Mouse (Mus musculus): ENCODE measurements at regions not wholly inside any gene's neighbourhood (a gene's known extent, or its start where the extent isn't known, plus 50 kb on each side); places are given as distances from the start of the nearest gene placed in this dataset.

GRCm38 (mm10) chrX:11387200-11387940, 59.7 kb downstream of the H2al1j start:
- no peak for DNase-seq

GRCm38 (mm10) chrX:11388860-11389259, 61.2 kb downstream of the H2al1j start:
- peak; percentile 1 to 5 for DNase-seq

GRCm38 (mm10) chrX:11400406-11400805, 72.8 kb downstream of the H2al1j start:
- DNase-seq, result no peak

GRCm38 (mm10) chrX:11404369-11404768, 76.7 kb downstream of the H2al1j start:
- no peak for DNase-seq

GRCm38 (mm10) chrX:11412316-11412826, 84.7 kb downstream of the H2al1j start:
- DNase-seq, result no peak

- no peak for DNase-seq
Observed at GRCm38 (mm10) chrX:11415662-11416061, 88.0 kb downstream of the H2al1j start.

- peak in 1 of 2 experiments; percentile 8 for DNase-seq
Observed at GRCm38 (mm10) chrX:11416510-11416909, 88.9 kb downstream of the H2al1j start.

GRCm38 (mm10) chrX:11417861-11418260, 90.2 kb downstream of the H2al1j start:
- peak; percentile 5 to 14 for DNase-seq

GRCm38 (mm10) chrX:11418261-11418660, 90.6 kb downstream of the H2al1j start:
- DNase-seq, result no peak

GRCm38 (mm10) chrX:11419162-11419631, 91.6 kb downstream of the H2al1j start:
- no peak for DNase-seq

GRCm38 (mm10) chrX:11432403-11433004, 104.9 kb downstream of the H2al1j start:
- DNase-seq, result no peak

- DNase-seq, result no peak
Observed at GRCm38 (mm10) chrX:11435338-11435737, 107.7 kb downstream of the H2al1j start.

GRCm38 (mm10) chrX:11437151-11437944, 109.7 kb downstream of the H2al1j start:
- peak; percentile 57 to 62 for DNase-seq

GRCm38 (mm10) chrX:11443543-11443942, 115.9 kb downstream of the H2al1j start:
- DNase-seq, result peak in 1 of 2 experiments; percentile 4

- DNase-seq, result peak; percentile 86 to 89
Observed at GRCm38 (mm10) chrX:11444261-11444725, 116.7 kb downstream of the H2al1j start.

- DNase-seq, result peak in 1 of 2 experiments; percentile 6
Observed at GRCm38 (mm10) chrX:11448711-11449110, 121.1 kb downstream of the H2al1j start.

- DNase-seq, result no peak
Observed at GRCm38 (mm10) chrX:11458521-11458920, 130.9 kb downstream of the H2al1j start.

- peak in 1 of 2 experiments; percentile 14 for DNase-seq
Observed at GRCm38 (mm10) chrX:11463955-11464511, 136.4 kb downstream of the H2al1j start.

GRCm38 (mm10) chrX:11466191-11466590, 138.6 kb downstream of the H2al1j start:
- DNase-seq, result no peak

- no peak for DNase-seq
Observed at GRCm38 (mm10) chrX:11479696-11480339, 152.2 kb downstream of the H2al1j start.

GRCm38 (mm10) chrX:11482141-11482540, 154.5 kb downstream of the H2al1j start:
- DNase-seq, result peak; percentile 73 to 84

- no peak for DNase-seq
Observed at GRCm38 (mm10) chrX:11486588-11486987, 159.0 kb downstream of the H2al1j start.
